Mouse (Mus musculus) heart, embryonic 16.5 days (tissue): ENCODE data around the gene Arpc1b. TPM values are rescaled to one million over a fixed set of nuclear protein-coding genes. Genes with fewer than 3 reads are reported as not detected.

ENCODE experiments used
- ATAC-seq: fragments of 200-750 bp; cut with Nextera tagmentation; replicated peaks from 2 replicates; pipeline ENCODE4 v1.8.0; 2017; ENCODE audit warnings: moderate number of reproducible peaks; ENCODE audit not compliant: insufficient read depth, low FRiP score; ENCODE audit errors: extremely low read depth
- H3K27ac ChIP-seq: fragments of 300-500 bp; sonication (generic); 2 replicates; pipeline ENCODE4 v1.5.1; 2014; ENCODE audit warnings: mild to moderate bottlenecking, low read length, control low read depth, moderate library complexity
- H3K27me3 ChIP-seq: fragments of 300-500 bp; sonication (generic); 2 replicates; pipeline ENCODE4 v1.6.1; 2014; ENCODE audit warnings: low read length, mixed read lengths; ENCODE audit not compliant: control insufficient read depth, insufficient read depth
- H3K36me3 ChIP-seq: fragments of 300-500 bp; sonication (generic); 2 replicates; pipeline ENCODE4 v1.6.1; 2014; ENCODE audit not compliant: control insufficient read depth, insufficient read depth
- H3K4me1 ChIP-seq: fragments of 300-500 bp; sonication (generic); 2 replicates; pipeline ENCODE4 v1.6.1; 2014; ENCODE audit warnings: low read length, mixed read lengths; ENCODE audit not compliant: control insufficient read depth, insufficient read depth
- H3K4me2 ChIP-seq: fragments of 300-500 bp; sonication (generic); 2 replicates; pipeline ENCODE4 v1.6.1; 2014; ENCODE audit warnings: low read depth, mild to moderate bottlenecking, control low read depth, low read length
- H3K4me3 ChIP-seq: fragments of 300-500 bp; sonication (generic); 2 replicates; pipeline ENCODE4 v1.5.1; 2014; ENCODE audit warnings: mild to moderate bottlenecking, control low read depth, low read length
- H3K9ac ChIP-seq: fragments of 300-500 bp; sonication (generic); 2 replicates; pipeline ENCODE4 v1.6.1; 2014; ENCODE audit warnings: low read length, control low read depth
- H3K9me3 ChIP-seq: fragments of 300-500 bp; sonication (generic); replicated peaks from 2 replicates; pipeline ENCODE4 v1.6.1; 2016; ENCODE audit warnings: low read length; ENCODE audit not compliant: control insufficient read depth
- WGBS: fragments of 180-500 bp; shearing (Covaris S2); extraction: QIAGEN DNeasy Blood & Tissue Kit; methylation state at CpG from one replicate; pipeline ENCODE4 v1.1.7; 2014; 5-methylcytosine and 5-hydroxymethylcytosine counted together
- polyA plus RNA-seq: library from polyadenylated mRNA; unstranded; fragments of >200 nt; fragmentation: Nextera tagmentation; extraction: Ambion mirVana; gene quantifications from 2 replicates; pipeline ENCODE4 v1.2.1, GENCODE M21; 2015

The Arpc1b gene
- polyA plus RNA-seq, 1 experiment from 2014 or later, result 300 TPM

- no peak for ATAC-seq
- Histone ChIP-seq H3K4me1 (no peaks in the 10 kb centered on the region), H3K9me3 (no peaks in the 10 kb centered on the region), H3K27me3 (no peaks in the 10 kb centered on the region), H3K27ac (no peak overlapping the region), H3K4me3 (no peak overlapping the region), H3K9ac (no peak overlapping the region), H3K36me3 (peaks cover 67% of the 10 kb centered on the region), H3K4me2 (no peak overlapping the region)
- 82% methylated on average over 9 of the region's 9 CpGs for WGBS
These were observed 9.7 kb upstream of the Arpc1b start for GRCm38 (mm10) chr5:145104328-145104727.

GRCm38 (mm10) chr5:145105694-145106275, 8.2 kb upstream of the Arpc1b start:
- ATAC-seq, result no peak
- WGBS, result 80% methylated on average over 9 of the region's 9 CpGs

GRCm38 (mm10) chr5:145110401-145110800, 3.6 kb upstream of the Arpc1b start:
- Histone ChIP-seq H3K27me3 (no peaks in the 10 kb centered on the region), H3K4me1 (0 out of 2 replicates have a peak, but pooled peaks cover 2% of the 10 kb centered on the region), H3K9me3 (no peaks in the 10 kb centered on the region), H3K9ac (no peak overlapping the region), H3K27ac (no peak overlapping the region), H3K4me3 (no peak overlapping the region), H3K4me2 (no peak overlapping the region), H3K36me3 (peaks cover 21% of the 10 kb centered on the region)
- ATAC-seq, result no peak
- WGBS, result 74% methylated on average over 6 of the region's 6 CpGs

More at GRCm38 (mm10) chr5:145105694-145106275, 8.2 kb upstream of the Arpc1b start:
- no peaks in the 10 kb centered on the region for H3K4me1 ChIP-seq
- no peak overlapping the region for H3K9ac ChIP-seq
- no peak overlapping the region for H3K4me2 ChIP-seq
- H3K4me3 ChIP-seq, result no peak overlapping the region
- no peaks in the 10 kb centered on the region for H3K27me3 ChIP-seq
- peaks cover 59% of the 10 kb centered on the region for H3K36me3 ChIP-seq
- H3K27ac ChIP-seq, result no peak overlapping the region
- no peaks in the 10 kb centered on the region for H3K9me3 ChIP-seq

- ATAC-seq, result no peak
- no peaks in the 10 kb centered on the region for H3K9me3 ChIP-seq
- H3K27me3 ChIP-seq, result no peaks in the 10 kb centered on the region
- no peak overlapping the region for H3K4me3 ChIP-seq
- WGBS, result 79% methylated on average over 8 of the region's 8 CpGs
- H3K9ac ChIP-seq, result no peak overlapping the region
- H3K4me2 ChIP-seq, result no peak overlapping the region
- peaks cover 10% of the 10 kb centered on the region for H3K36me3 ChIP-seq
- H3K4me1 ChIP-seq, result peaks cover 8% of the 10 kb centered on the region
- no peak overlapping the region for H3K27ac ChIP-seq
These were observed 1.4 kb upstream of the Arpc1b start for GRCm38 (mm10) chr5:145112566-145112965.

GRCm38 (mm10) chr5:145113416-145113815, 599 bp upstream of the Arpc1b start:
- Histone ChIP-seq H3K4me2 (peak overlapping the region; percentile 87), H3K9me3 (no peaks in the 10 kb centered on the region), H3K36me3 (peaks cover 3% of the 10 kb centered on the region), H3K4me3 (peak overlapping the region; percentile 74), H3K4me1 (peaks cover 8% of the 10 kb centered on the region), H3K27me3 (no peaks in the 10 kb centered on the region), H3K27ac (no peak overlapping the region), H3K9ac (peak overlapping the region; percentile 84)
- ATAC-seq, result no peak
- 27% methylated on average over 2 of the region's 2 CpGs for WGBS

- 12% methylated on average over 38 of the region's 40 CpGs for WGBS
- peaks cover 8% of the 10 kb centered on the region for H3K36me3 ChIP-seq
- peak overlapping the region; percentile 91 for H3K27ac ChIP-seq
- H3K9me3 ChIP-seq, result no peaks in the 10 kb centered on the region
- peak; percentile 51 for ATAC-seq
- H3K4me1 ChIP-seq, result peaks cover 8% of the 10 kb centered on the region
- H3K4me2 ChIP-seq, result peak overlapping the region; percentile 87
- H3K27me3 ChIP-seq, result no peaks in the 10 kb centered on the region
- peak overlapping the region; percentile 74 for H3K4me3 ChIP-seq
- peak overlapping the region; percentile 84 for H3K9ac ChIP-seq
These were observed 825 bp downstream of the Arpc1b start for GRCm38 (mm10) chr5:145114606-145115473.

GRCm38 (mm10) chr5:145115736-145116135, 1.7 kb downstream of the Arpc1b start:
- 87% methylated on average over 5 of the region's 5 CpGs for WGBS
- peak overlapping the region; percentile 91 for H3K27ac ChIP-seq
- H3K9me3 ChIP-seq, result no peaks in the 10 kb centered on the region
- peak overlapping the region; percentile 18 for H3K4me3 ChIP-seq
- no peak for ATAC-seq
- peaks cover 6% of the 10 kb centered on the region; the same call in 1 of the 2 replicates for H3K36me3 ChIP-seq
- peaks cover 11% of the 10 kb centered on the region for H3K4me1 ChIP-seq
- H3K4me2 ChIP-seq, result peak overlapping the region; percentile 87
- no peaks in the 10 kb centered on the region for H3K27me3 ChIP-seq
- H3K9ac ChIP-seq, result peak overlapping the region; percentile 41

GRCm38 (mm10) chr5:145116316-145116715, 2.3 kb downstream of the Arpc1b start:
- ATAC-seq, result peak; percentile 56
- Histone ChIP-seq H3K4me2 (peak overlapping the region; percentile 87), H3K4me1 (peaks cover 12% of the 10 kb centered on the region), H3K36me3 (peaks cover 6% of the 10 kb centered on the region; the same call in 1 of the 2 replicates), H3K27me3 (no peaks in the 10 kb centered on the region), H3K27ac (peak overlapping the region; percentile 91), H3K4me3 (peak overlapping the region; percentile 18), H3K9me3 (no peaks in the 10 kb centered on the region), H3K9ac (peak overlapping the region; percentile 41)
- 30% methylated on average over 4 of the region's 4 CpGs for WGBS

GRCm38 (mm10) chr5:145116916-145117315, 2.9 kb downstream of the Arpc1b start:
- 0 out of 2 replicates have a peak overlapping the region, but pooled peaks have one; percentile 2 for H3K9ac ChIP-seq
- no peak; the same call in 1 of the 2 replicates for ATAC-seq
- H3K4me3 ChIP-seq, result peak overlapping the region; percentile 9; the same call in 1 of the 2 replicates

More at GRCm38 (mm10) chr5:145116916-145117315, 2.9 kb downstream of the Arpc1b start:
- Histone ChIP-seq H3K27ac (peak overlapping the region; percentile 91), H3K27me3 (no peaks in the 10 kb centered on the region), H3K4me1 (peaks cover 12% of the 10 kb centered on the region), H3K4me2 (peak overlapping the region; percentile 41), H3K9me3 (no peaks in the 10 kb centered on the region), H3K36me3 (peaks cover 6% of the 10 kb centered on the region; the same call in 1 of the 2 replicates)
- 42% methylated on average over 10 of the region's 10 CpGs for WGBS
